Mouse (Mus musculus): ENCODE results near the gene Hint3.

DNA sequence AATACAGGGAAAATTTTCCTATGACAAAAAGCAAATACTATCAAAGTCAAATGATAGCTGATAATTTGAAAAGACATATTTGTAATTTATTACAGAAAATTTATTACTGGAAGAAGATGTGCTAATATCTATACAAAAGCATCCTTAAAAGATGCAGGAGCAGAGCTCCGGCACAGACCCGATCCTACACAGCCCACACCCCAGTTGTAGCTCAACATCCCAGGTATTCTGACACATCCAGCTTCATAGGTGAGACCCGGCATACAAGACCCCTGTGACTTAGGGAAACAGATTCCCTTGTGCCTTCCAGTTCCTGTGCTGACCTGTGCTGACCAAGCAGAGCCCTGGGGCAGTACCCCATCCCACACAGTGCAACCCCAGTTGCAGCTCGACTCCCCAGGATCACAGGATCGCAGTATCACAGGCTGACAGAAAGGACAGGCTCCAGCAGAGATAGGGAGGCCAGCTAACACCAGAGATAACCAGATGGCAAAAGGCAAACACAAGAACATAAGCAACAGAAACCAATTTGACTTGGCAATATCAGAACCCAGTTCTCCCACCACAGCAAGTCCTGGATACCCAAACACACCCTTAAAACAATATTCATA, 51.7 kb downstream of the Hint3 start:
- TF ChIP-seq CTCF (IDR thresholded peaks at IDR 0.05; ENCODE audit: low read depth) (no peak), EP300 (IDR thresholded peaks at IDR 0.05; ENCODE audit: low read depth) (peak; percentile 89)
